Mouse (Mus musculus): ENCODE results near the gene Ruvbl1. TPM values are rescaled to one million over a fixed set of nuclear protein-coding genes. Genes with fewer than 3 reads are reported as not detected.

The Ruvbl1 gene
- polyA plus RNA-seq (2015; fragmentation: Nextera tagmentation; extraction: Ambion mirVana) = 34.3 and 37.0 TPM in 2 replicates

- peak within 1 kb of the TSS; percentile 77 for H3K4me3 ChIP-seq (ENCODE audit: low read depth, low read length)
- H3K36me3 ChIP-seq (replicated peaks; ENCODE audit: insufficient read depth, low read length) = peaks cover 15% of the 10 kb centered on the region
- no peaks in the 10 kb centered on the region for H3K9me3 ChIP-seq (ENCODE audit: low read length)
- peak within 1 kb of the TSS; percentile 79 for H3K9ac ChIP-seq (replicated peaks)
- H3K27ac ChIP-seq (ENCODE audit: low read depth) = peak within 1 kb of the TSS; percentile 63
- WGBS (ENCODE audit: insufficient replicate concordance) = under 1% methylated on average over 38 of the region's 42 CpGs
- peak within 1 kb of the TSS; percentile 71 for H3K4me2 ChIP-seq (ENCODE audit: low read depth, low read length)
- ATAC-seq (peak; percentile 100), DNase-seq (peak; percentile 92)
- peaks cover 6% of the 10 kb centered on the region for H3K4me1 ChIP-seq (ENCODE audit: insufficient read depth)
- no peaks in the 10 kb centered on the region for H3K27me3 ChIP-seq (ENCODE audit: insufficient read depth, low read length)
- TF ChIP-seq EP300 (IDR thresholded peaks at IDR 0.05; ENCODE audit: low read depth) (peak; percentile 69), CTCF (IDR thresholded peaks at IDR 0.05; ENCODE audit: low read depth) (no peak)
These were observed at the start of gene Ruvbl1 for GRCm38 (mm10) chr6:88465181-88465920. TSS of gene Ruvbl1 (plus strand) at chr6:88465409.

GRCm38 (mm10) chr6:88416130-88416758 lies 49.0 kb upstream of the Ruvbl1 start:
- WGBS (ENCODE audit: insufficient replicate concordance) = 72% methylated on average over 7 of the region's 7 CpGs
- Histone ChIP-seq H3K36me3 (replicated peaks; ENCODE audit: insufficient read depth, low read length) (no peaks in the 10 kb centered on the region), H3K4me2 (ENCODE audit: low read depth, low read length) (no peak overlapping the region), H3K27me3 (ENCODE audit: insufficient read depth, low read length) (no peaks in the 10 kb centered on the region), H3K9ac (replicated peaks) (no peak overlapping the region), H3K4me1 (ENCODE audit: insufficient read depth) (peaks cover 4% of the 10 kb centered on the region; the same call in 1 of the 2 replicates), H3K4me3 (ENCODE audit: low read depth, low read length) (no peak overlapping the region), H3K9me3 (ENCODE audit: low read length) (no peaks in the 10 kb centered on the region), H3K27ac (ENCODE audit: low read depth) (no peak overlapping the region)
- TF ChIP-seq EP300 (IDR thresholded peaks at IDR 0.05; ENCODE audit: low read depth) (no peak), CTCF (IDR thresholded peaks at IDR 0.05; ENCODE audit: low read depth) (no peak)
- DNase-seq (no peak), ATAC-seq (no peak)

- WGBS (ENCODE audit: insufficient replicate concordance) = 21% methylated on average over 4 of the region's 4 CpGs
- Histone ChIP-seq H3K9me3 (ENCODE audit: low read length) (no peaks in the 10 kb centered on the region), H3K9ac (replicated peaks) (no peak overlapping the region), H3K27me3 (ENCODE audit: insufficient read depth, low read length) (no peaks in the 10 kb centered on the region), H3K4me2 (ENCODE audit: low read depth, low read length) (no peak overlapping the region), H3K4me1 (ENCODE audit: insufficient read depth) (peaks cover 3% of the 10 kb centered on the region; the same call in 1 of the 2 replicates), H3K4me3 (ENCODE audit: low read depth, low read length) (no peak overlapping the region), H3K27ac (ENCODE audit: low read depth) (no peak overlapping the region), H3K36me3 (replicated peaks; ENCODE audit: insufficient read depth, low read length) (no peaks in the 10 kb centered on the region)
- TF ChIP-seq EP300 (IDR thresholded peaks at IDR 0.05; ENCODE audit: low read depth) = no peak
- TF ChIP-seq CTCF (IDR thresholded peaks at IDR 0.05; ENCODE audit: low read depth) = peak; percentile 81
- DNase-seq (peak; percentile 54), ATAC-seq (peak; percentile 71)
These were observed 34.0 kb upstream of the Ruvbl1 start for GRCm38 (mm10) chr6:88431202-88431601.

- TF ChIP-seq CTCF (IDR thresholded peaks at IDR 0.05; ENCODE audit: low read depth) = no peak
- no peak for TF ChIP-seq EP300 (IDR thresholded peaks at IDR 0.05; ENCODE audit: low read depth)
- Histone ChIP-seq H3K27me3 (ENCODE audit: insufficient read depth, low read length) (no peaks in the 10 kb centered on the region), H3K27ac (ENCODE audit: low read depth) (no peak overlapping the region), H3K9me3 (ENCODE audit: low read length) (no peaks in the 10 kb centered on the region), H3K4me1 (ENCODE audit: insufficient read depth) (peaks cover 3% of the 10 kb centered on the region; the same call in 1 of the 2 replicates), H3K36me3 (replicated peaks; ENCODE audit: insufficient read depth, low read length) (no peaks in the 10 kb centered on the region), H3K4me2 (ENCODE audit: low read depth, low read length) (no peak overlapping the region), H3K9ac (replicated peaks) (no peak overlapping the region), H3K4me3 (ENCODE audit: low read depth, low read length) (no peak overlapping the region)
- 55% methylated on average over 7 of the region's 7 CpGs for whole genome bisulfite sequencing (ENCODE audit: insufficient replicate concordance)
- DNase-seq (no peak), ATAC-seq (no peak)
These were observed 29.6 kb upstream of the Ruvbl1 start for GRCm38 (mm10) chr6:88435609-88436008.

GRCm38 (mm10) chr6:88439056-88439455 lies 26.2 kb upstream of the Ruvbl1 start:
- Histone ChIP-seq H3K36me3 (replicated peaks; ENCODE audit: insufficient read depth, low read length) (no peaks in the 10 kb centered on the region), H3K27ac (ENCODE audit: low read depth) (no peak overlapping the region), H3K4me1 (ENCODE audit: insufficient read depth) (peaks cover 9% of the 10 kb centered on the region), H3K4me3 (ENCODE audit: low read depth, low read length) (no peak overlapping the region), H3K27me3 (ENCODE audit: insufficient read depth, low read length) (no peaks in the 10 kb centered on the region), H3K9ac (replicated peaks) (no peak overlapping the region), H3K9me3 (ENCODE audit: low read length) (no peaks in the 10 kb centered on the region), H3K4me2 (ENCODE audit: low read depth, low read length) (no peak overlapping the region)
- TF ChIP-seq EP300 (IDR thresholded peaks at IDR 0.05; ENCODE audit: low read depth) = no peak
- no peak for TF ChIP-seq CTCF (IDR thresholded peaks at IDR 0.05; ENCODE audit: low read depth)
- ATAC-seq = no peak
- WGBS (ENCODE audit: insufficient replicate concordance) = 79% methylated on average over 4 of the region's 4 CpGs
- no peak for DNase-seq

GRCm38 (mm10) chr6:88442551-88442950 lies 22.7 kb upstream of the Ruvbl1 start:
- ATAC-seq (no peak), DNase-seq (no peak)
- Histone ChIP-seq H3K4me2 (ENCODE audit: low read depth, low read length) (no peak overlapping the region), H3K36me3 (replicated peaks; ENCODE audit: insufficient read depth, low read length) (no peaks in the 10 kb centered on the region), H3K9ac (replicated peaks) (no peak overlapping the region), H3K4me1 (ENCODE audit: insufficient read depth) (peaks cover 16% of the 10 kb centered on the region), H3K4me3 (ENCODE audit: low read depth, low read length) (no peak overlapping the region), H3K9me3 (ENCODE audit: low read length) (no peaks in the 10 kb centered on the region), H3K27me3 (ENCODE audit: insufficient read depth, low read length) (no peaks in the 10 kb centered on the region), H3K27ac (ENCODE audit: low read depth) (no peak overlapping the region)
- TF ChIP-seq EP300 (IDR thresholded peaks at IDR 0.05; ENCODE audit: low read depth) = no peak
- TF ChIP-seq CTCF (IDR thresholded peaks at IDR 0.05; ENCODE audit: low read depth) = no peak
- 76% methylated on average over 3 of the region's 3 CpGs for whole genome bisulfite sequencing (ENCODE audit: insufficient replicate concordance)

All from liver, postnatal 0 days (tissue).